Mouse (Mus musculus) testis, adult 2 months (tissue): ENCODE data around the gene Gm498. TPM values are rescaled to one million over a fixed set of nuclear protein-coding genes. Genes with fewer than 3 reads are reported as not detected.

Experiments used
- H3K27ac ChIP-seq: fragments of 200-500 bp; 2 replicates; pipeline ENCODE4 v1.5.1; 2012; ENCODE audit warnings: low read depth, low read length; ENCODE audit not compliant: control insufficient read depth, insufficient read depth
- H3K27me3 ChIP-seq: fragments of 200-500 bp; 2 replicates; pipeline ENCODE4 v1.6.1; 2012; ENCODE audit warnings: mild to moderate bottlenecking, low read length, moderate library complexity; ENCODE audit not compliant: control insufficient read depth, insufficient read depth
- H3K36me3 ChIP-seq: fragments of 200-500 bp; 2 replicates; pipeline ENCODE4 v1.6.1; 2012; ENCODE audit warnings: mild to moderate bottlenecking, low read length; ENCODE audit not compliant: control insufficient read depth, insufficient read depth
- H3K4me1 ChIP-seq: fragments of 200-500 bp; 2 replicates; pipeline ENCODE4 v1.6.1; 2012; ENCODE audit warnings: low read length; ENCODE audit not compliant: control insufficient read depth, insufficient read depth
- H3K4me3 ChIP-seq: fragments of 200-500 bp; 2 replicates; pipeline ENCODE4 v1.5.1; 2012; ENCODE audit warnings: low read depth, mild to moderate bottlenecking, low read length, moderate library complexity, mixed read lengths; ENCODE audit not compliant: control insufficient read depth
- CTCF ChIP-seq: fragments of 200-500 bp; IDR thresholded peaks from 2 replicates; pipeline ENCODE4 v1.5.1; 2012; ENCODE audit warnings: low read depth, mild to moderate bottlenecking, inconsistent platforms, low read length, moderate library complexity; ENCODE audit not compliant: control insufficient read depth, insufficient read depth, insufficient replicate concordance
- POLR2A ChIP-seq: fragments of 200-500 bp; IDR thresholded peaks from 2 replicates; pipeline ENCODE4 v1.6.1; 2012; ENCODE audit warnings: low read depth, mild to moderate bottlenecking, inconsistent platforms, low read length, moderate library complexity; ENCODE audit not compliant: control insufficient read depth
- polyA plus RNA-seq: library from polyadenylated mRNA; depleted of rRNA; stranded (reverse); fragments of >200 nt; gene quantifications from 2 replicates; pipeline ENCODE4 v1.2.3, GENCODE M21; 2012; rRNA removed

Gene Gm498
- polyA plus RNA-seq: 224 and 242 TPM in 2 replicates

GRCm38 (mm10) chr7:143866538-143866937, at the start of gene Gm498:
TSS of gene Gm498 (plus strand) at chr7:143866838.
- Histone ChIP-seq H3K36me3 (no peaks in the 10 kb centered on the region), H3K27ac (no peak within 1 kb of the TSS; the same call in 1 of the 2 replicates), H3K4me3 (peak within 1 kb of the TSS; percentile 69), H3K4me1 (no peaks in the 10 kb centered on the region), H3K27me3 (no peaks in the 10 kb centered on the region)
- TF ChIP-seq POLR2A: no peak

GRCm38 (mm10) chr7:143819201-143819600, 47.4 kb upstream of the Gm498 start:
- H3K36me3 ChIP-seq: no peaks in the 10 kb centered on the region; the same call in 1 of the 2 replicates
- no peak overlapping the region for H3K4me3 ChIP-seq

GRCm38 (mm10) chr7:143821241-143821640, 45.4 kb upstream of the Gm498 start:
- TF ChIP-seq POLR2A: no peak
- TF ChIP-seq CTCF: no peak
- H3K27ac ChIP-seq: no peak overlapping the region
- no peaks in the 10 kb centered on the region; the same call in 1 of the 2 replicates for H3K36me3 ChIP-seq
- no peak overlapping the region for H3K4me3 ChIP-seq
- H3K27me3 ChIP-seq: no peaks in the 10 kb centered on the region
- peaks cover 9% of the 10 kb centered on the region for H3K4me1 ChIP-seq

More at GRCm38 (mm10) chr7:143819201-143819600, 47.4 kb upstream of the Gm498 start:
- H3K27me3 ChIP-seq: no peaks in the 10 kb centered on the region
- H3K4me1 ChIP-seq: peaks cover 9% of the 10 kb centered on the region
- TF ChIP-seq POLR2A (no peak), CTCF (no peak)
- H3K27ac ChIP-seq: no peak overlapping the region

GRCm38 (mm10) chr7:143822375-143823265, 44.0 kb upstream of the Gm498 start, which contains the start of the genes Nadsyn1 and Dhcr7:
TSS of gene Nadsyn1 (minus strand) at chr7:143822849.
TSS of gene Dhcr7 (plus strand) at chr7:143823145.
- peak within 1 kb of the TSS; percentile 76 for H3K27ac ChIP-seq
- TF ChIP-seq CTCF: no peak
- peak; percentile 78 for TF ChIP-seq POLR2A

GRCm38 (mm10) chr7:143823266-143823605, 43.4 kb upstream of the Gm498 start:
- Histone ChIP-seq H3K4me1 (peaks cover 9% of the 10 kb centered on the region), H3K27ac (0 out of 2 replicates have a peak overlapping the region, but pooled peaks have one; percentile 26), H3K27me3 (no peaks in the 10 kb centered on the region), H3K36me3 (no peaks in the 10 kb centered on the region; the same call in 1 of the 2 replicates), H3K4me3 (peak overlapping the region; percentile 89)
- TF ChIP-seq POLR2A: no peak

More at GRCm38 (mm10) chr7:143822375-143823265, 44.0 kb upstream of the Gm498 start, which contains the start of the genes Nadsyn1 and Dhcr7:
- peak within 1 kb of the TSS; percentile 89 for H3K4me3 ChIP-seq
- H3K36me3 ChIP-seq: no peaks in the 10 kb centered on the region; the same call in 1 of the 2 replicates
- H3K4me1 ChIP-seq: peaks cover 9% of the 10 kb centered on the region
- no peaks in the 10 kb centered on the region for H3K27me3 ChIP-seq

GRCm38 (mm10) chr7:143826985-143827384, 39.7 kb upstream of the Gm498 start:
- no peaks in the 10 kb centered on the region for H3K36me3 ChIP-seq
- H3K27me3 ChIP-seq: no peaks in the 10 kb centered on the region
- peaks cover 15% of the 10 kb centered on the region for H3K4me1 ChIP-seq
- H3K27ac ChIP-seq: no peak overlapping the region
- no peak overlapping the region for H3K4me3 ChIP-seq
- no peak for TF ChIP-seq POLR2A
- TF ChIP-seq CTCF: no peak

- TF ChIP-seq POLR2A: peak; percentile 49
- TF ChIP-seq CTCF: peak; percentile 30; the same call in 1 of the 2 replicates
- H3K27ac ChIP-seq: peak overlapping the region; percentile 82
These were observed 36.9 kb upstream of the Gm498 start for GRCm38 (mm10) chr7:143829504-143830331.

More at GRCm38 (mm10) chr7:143829504-143830331, 36.9 kb upstream of the Gm498 start:
- H3K36me3 ChIP-seq: no peaks in the 10 kb centered on the region
- H3K4me3 ChIP-seq: peak overlapping the region; percentile 94
- H3K27me3 ChIP-seq: no peaks in the 10 kb centered on the region
- H3K4me1 ChIP-seq: peaks cover 8% of the 10 kb centered on the region
